Mouse (Mus musculus) midbrain, embryonic 10.5 days (tissue): ENCODE results near the gene Rxrb. TPM values are rescaled to one million over a fixed set of nuclear protein-coding genes. Genes with fewer than 3 reads are reported as not detected.
A peak's percentile ranks its signal among the peaks of the same experiment; 100 is the strongest.

Source experiments
- DNase-seq: peaks from one replicate; pipeline ENCODE4 v3.0.0-alpha.2; 2017; ENCODE audit warnings: low spot score
- H3K27ac ChIP-seq: fragments of 300-500 bp; sonication (generic); replicated peaks from 2 replicates; pipeline ENCODE4 v1.5.1; 2016; ENCODE audit warnings: mild to moderate bottlenecking
- H3K27me3 ChIP-seq: fragments of 300-500 bp; sonication (generic); 2 replicates; pipeline ENCODE4 v1.6.1; 2016; ENCODE audit warnings: low read depth, mild to moderate bottlenecking; ENCODE audit not compliant: poor library complexity, severe bottlenecking
- H3K36me3 ChIP-seq: fragments of 300-500 bp; sonication (generic); 2 replicates; pipeline ENCODE4 v1.6.1; 2016; ENCODE audit warnings: mild to moderate bottlenecking, moderate library complexity
- H3K4me1 ChIP-seq: fragments of 300-500 bp; sonication (generic); 2 replicates; pipeline ENCODE4 v1.6.1; 2016
- H3K4me3 ChIP-seq: fragments of 300-500 bp; sonication (generic); 2 replicates; pipeline ENCODE4 v1.5.1; 2016; ENCODE audit warnings: mild to moderate bottlenecking, moderate library complexity
- H3K9me3 ChIP-seq: fragments of 300-500 bp; sonication (generic); replicated peaks from 2 replicates; pipeline ENCODE4 v1.6.1; 2016; ENCODE audit warnings: mild to moderate bottlenecking
- WGBS: fragments of 180-500 bp; shearing (Covaris S2); methylation state at CpG from one replicate; pipeline ENCODE4 v1.1.7; 2016; 5-methylcytosine and 5-hydroxymethylcytosine counted together
- microRNA counts: library from miRNA; unstranded; fragments of <30 nt; microRNA quantifications from one replicate; lab custom pipeline; 2017
- microRNA-seq: library from miRNA; unstranded; fragments of <30 nt; microRNA quantifications from one replicate; pipeline ENCODE4, GENCODE M21; 2017
- polyA plus RNA-seq: library from polyadenylated mRNA; unstranded; fragments of >200 nt; fragmentation: Nextera tagmentation; extraction: Ambion mirVana; gene quantifications from 2 replicates; pipeline ENCODE4 v1.2.1, GENCODE M21; 2016

The Rxrb gene
- polyA plus RNA-seq, 1 experiment from 2014 or later, result 54.0 TPM

GRCm38 (mm10) chr17:34079621-34080020 is 48.0 kb downstream of the Rxrb start:
- WGBS, result 9% methylated on average over 5 of the region's 5 CpGs
- H3K27ac ChIP-seq, result no peak overlapping the region
- H3K4me3 ChIP-seq, result no peak overlapping the region
- H3K4me1 ChIP-seq, result peaks cover 23% of the 10 kb centered on the region
- H3K36me3 ChIP-seq, result no peaks in the 10 kb centered on the region
- peaks cover 26% of the 10 kb centered on the region for H3K27me3 ChIP-seq
- no peaks in the 10 kb centered on the region for H3K9me3 ChIP-seq
- DNase-seq, result peak; percentile 27

- peak overlapping the region; percentile 60; the same call in 1 of the 2 replicates for H3K27ac ChIP-seq
- H3K4me1 ChIP-seq, result peaks cover 12% of the 10 kb centered on the region
- no peaks in the 10 kb centered on the region for H3K9me3 ChIP-seq
- DNase-seq, result no peak
- no peak overlapping the region for H3K4me3 ChIP-seq
- peaks cover 4% of the 10 kb centered on the region; the same call in 1 of the 2 replicates for H3K27me3 ChIP-seq
- H3K36me3 ChIP-seq, result no peaks in the 10 kb centered on the region
- WGBS, result 7% methylated on average over 8 of the region's 8 CpGs
Observed at GRCm38 (mm10) chr17:34083104-34083503, 51.5 kb downstream of the Rxrb start.

- Histone ChIP-seq H3K9me3 (no peaks in the 10 kb centered on the region), H3K36me3 (no peaks in the 10 kb centered on the region), H3K27me3 (peaks cover 4% of the 10 kb centered on the region; the same call in 1 of the 2 replicates), H3K4me3 (no peak overlapping the region), H3K4me1 (peaks cover 13% of the 10 kb centered on the region), H3K27ac (no peak overlapping the region; the same call in 1 of the 2 replicates)
- 54% methylated on average over 2 of the region's 2 CpGs for WGBS
- DNase-seq, result no peak
Observed at GRCm38 (mm10) chr17:34087386-34087785, 55.8 kb downstream of the Rxrb start.

MicroRNAs within 50 kb of the gene (microRNA counts, 519-probe panel; counts per million panel counts)
- microRNA mmu-miR-219 (lab: Ali Mortazavi, UCI), result 3,687 counts per million, percentile 16 among the panel's probes with 10 or more counts

Small RNA genes within 50 kb of the gene (microRNA-seq; reads per million reads assigned to microRNA genes)
- gene Mir219a-1 (11.7 reads per million, percentile 24 among the genes with 10 or more reads in this experiment), gene Mir219c (not detected)

Other genes starting within 250 kb of the Rxrb start
- 17.7 and 20.7 TPM in 2 replicates for gene Angptl4, start 250.0 kb upstream of the Rxrb start, polyA plus RNA-seq
- 24.6 and 29.4 TPM in 2 replicates for gene Kank3, start 221.3 kb upstream of the Rxrb start, polyA plus RNA-seq
- gene Rps28, start 207.2 kb upstream of the Rxrb start, polyA plus RNA-seq, result 699 and 827 TPM in 2 replicates
- gene Ndufa7, start 207.2 kb upstream of the Rxrb start, polyA plus RNA-seq, result 496 and 518 TPM in 2 replicates
- gene Cd320, start 188.7 kb upstream of the Rxrb start, polyA plus RNA-seq, result 82.0 and 82.4 TPM in 2 replicates
- gene Gm7029, start 158.0 kb upstream of the Rxrb start, polyA plus RNA-seq, result not detected in 2 replicates
- gene Kifc1, start 141.2 kb upstream of the Rxrb start, polyA plus RNA-seq, result 7.8 and 9.4 TPM in 2 replicates
- 0.30 TPM in 1 of 2 replicates, not detected in the other for gene Platr17, start 126.7 kb upstream of the Rxrb start, polyA plus RNA-seq
- gene Daxx, start 122.4 kb upstream of the Rxrb start, polyA plus RNA-seq, result 77.5 and 82.6 TPM in 2 replicates
- gene Tapbp, start 115.9 kb upstream of the Rxrb start, polyA plus RNA-seq, result 14.9 and 17.3 TPM in 2 replicates
- 23.5 and 24.1 TPM in 2 replicates for gene Zbtb22, start 115.9 kb upstream of the Rxrb start, polyA plus RNA-seq
- gene Rgl2, start 102.3 kb upstream of the Rxrb start, polyA plus RNA-seq, result 43.1 and 46.9 TPM in 2 replicates
- gene Pfdn6, start 91.5 kb upstream of the Rxrb start, polyA plus RNA-seq, result 214 and 240 TPM in 2 replicates
- 47.8 and 52.5 TPM in 2 replicates for gene Wdr46, start 91.2 kb upstream of the Rxrb start, polyA plus RNA-seq
- 4.1 and 6.4 TPM in 2 replicates for gene B3galt4, start 80.3 kb upstream of the Rxrb start, polyA plus RNA-seq
- gene Vps52, start 76.0 kb upstream of the Rxrb start, polyA plus RNA-seq, result 53.5 and 61.0 TPM in 2 replicates
- gene Rps18, start 75.8 kb upstream of the Rxrb start, polyA plus RNA-seq, result 1,339 and 1,576 TPM in 2 replicates
- 45.7 and 50.3 TPM in 2 replicates for gene H2-K1, start 31.5 kb upstream of the Rxrb start, polyA plus RNA-seq
- 13.8 and 15.3 TPM in 2 replicates for gene Ring1, start 7.1 kb upstream of the Rxrb start, polyA plus RNA-seq
- 120 and 128 TPM in 2 replicates for gene H2-Ke6, start 3.8 kb upstream of the Rxrb start, polyA plus RNA-seq
- gene Slc39a7, start 130 bp upstream of the Rxrb start, polyA plus RNA-seq, result 221 and 227 TPM in 2 replicates
- gene Col11a2, start 7.6 kb downstream of the Rxrb start, polyA plus RNA-seq, result 0.92 and 1.1 TPM in 2 replicates
- 0.37 and 0.50 TPM in 2 replicates for gene H2-Oa, start 60.5 kb downstream of the Rxrb start, polyA plus RNA-seq
- 6.4 and 9.5 TPM in 2 replicates for gene H2-DMa, start 87.7 kb downstream of the Rxrb start, polyA plus RNA-seq
- 126 and 137 TPM in 2 replicates for gene Brd2, start 90.8 kb downstream of the Rxrb start, polyA plus RNA-seq
- gene H2-DMb2, start 111.5 kb downstream of the Rxrb start, polyA plus RNA-seq, result 0.12 TPM in 1 of 2 replicates, not detected in the other
- 0.39 TPM in 1 of 2 replicates, not detected in the other for gene H2-DMb1, start 121.3 kb downstream of the Rxrb start, polyA plus RNA-seq
- gene Tap1, start 155.7 kb downstream of the Rxrb start, polyA plus RNA-seq, result 0.93 and 1.3 TPM in 2 replicates
- gene Psmb9, start 156.0 kb downstream of the Rxrb start, polyA plus RNA-seq, result 0.49 and 0.52 TPM in 2 replicates
- 1.4 and 3.0 TPM in 2 replicates for gene Psmb8, start 165.9 kb downstream of the Rxrb start, polyA plus RNA-seq
- gene Tap2, start 171.7 kb downstream of the Rxrb start, polyA plus RNA-seq, result 0.53 and 0.63 TPM in 2 replicates
- not detected in 2 replicates for gene H2-Ob, start 207.1 kb downstream of the Rxrb start, polyA plus RNA-seq
- gene H2-Ab1, start 225.9 kb downstream of the Rxrb start, polyA plus RNA-seq, result 8.3 and 11.1 TPM in 2 replicates